Mouse (Mus musculus): ENCODE measurements around the gene Zfp870. TPM values are rescaled to one million over a fixed set of nuclear protein-coding genes. Genes with fewer than 3 reads are reported as not detected.

Gene Zfp870
- 10 to 100 TPM in 2 of 3 experiments, 1 to 10 TPM in 1; 9.1 to 12.9 (median 10.7) TPM for polyA plus RNA-seq (2017; shearing (Covaris generic))

DNA sequence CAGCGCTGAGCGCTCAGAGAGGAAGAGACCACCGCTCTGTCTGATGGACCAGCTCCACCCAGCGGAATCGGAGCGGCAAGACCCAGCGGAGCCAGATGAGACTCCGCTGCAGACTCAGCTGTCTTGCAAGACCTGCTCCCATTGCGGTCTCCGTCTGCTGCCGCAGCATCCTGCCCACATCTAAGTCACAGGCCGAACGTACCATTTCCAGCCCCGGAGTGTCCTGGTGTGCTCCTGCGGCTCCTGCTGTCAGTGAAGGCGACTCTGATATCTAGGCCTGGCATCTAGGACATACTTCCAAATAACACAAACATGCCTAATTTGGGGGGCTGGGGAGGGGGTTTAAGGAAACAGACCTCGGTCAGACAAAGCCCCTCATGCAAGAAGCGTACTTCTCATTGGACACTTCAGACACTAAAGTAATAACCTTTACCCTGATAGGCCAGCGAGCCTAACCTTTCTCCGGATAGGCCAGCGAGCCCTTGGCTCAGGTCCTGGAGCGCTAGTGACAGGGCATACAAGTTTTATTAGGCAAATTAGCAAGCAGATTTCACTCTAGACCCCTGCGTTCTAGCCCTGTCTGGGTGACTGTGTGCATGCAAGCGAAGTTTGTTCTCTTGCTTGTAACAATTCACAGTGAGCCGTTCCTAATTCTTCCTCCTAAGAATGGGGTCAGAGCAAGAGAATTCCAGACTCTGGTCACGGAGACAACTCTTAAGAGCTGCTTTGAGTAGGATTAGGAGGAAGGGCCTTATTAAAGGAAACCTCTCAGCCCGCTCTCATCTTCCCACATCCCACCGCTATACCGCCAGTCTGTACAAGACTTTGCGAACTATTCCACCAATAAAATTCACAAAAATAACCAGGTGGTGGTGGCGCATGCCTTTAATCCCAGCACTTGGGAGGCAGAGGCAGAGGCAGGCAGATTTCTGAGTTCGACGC, at the start of gene Zfp870:
Gene Zfp870, minus strand, starts transcription at position 404 of the 942 bp plus-strand sequence.
- ATAC-seq: peak; percentile 92

DNA sequence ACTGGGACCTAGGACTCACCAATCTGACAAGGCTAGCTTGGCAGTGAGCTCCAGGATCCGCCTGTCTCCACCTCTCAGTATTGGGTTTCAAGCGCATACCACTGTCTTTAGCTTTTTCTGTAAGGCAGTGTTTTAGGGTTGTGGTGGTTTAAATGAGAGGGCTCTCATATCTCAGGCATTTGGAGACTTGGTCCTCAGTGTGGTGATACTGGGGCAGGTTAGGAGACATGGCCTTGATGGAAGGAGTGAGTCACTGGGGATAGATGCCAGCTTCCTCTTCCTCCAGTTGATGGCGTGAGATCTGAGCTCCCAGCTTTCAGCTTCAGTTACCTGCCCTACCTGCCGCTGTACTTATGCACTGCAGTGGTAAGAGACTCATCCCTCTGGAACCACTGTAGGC, 48.4 kb upstream of the Zfp870 start:
- no peak for ATAC-seq

DNA sequence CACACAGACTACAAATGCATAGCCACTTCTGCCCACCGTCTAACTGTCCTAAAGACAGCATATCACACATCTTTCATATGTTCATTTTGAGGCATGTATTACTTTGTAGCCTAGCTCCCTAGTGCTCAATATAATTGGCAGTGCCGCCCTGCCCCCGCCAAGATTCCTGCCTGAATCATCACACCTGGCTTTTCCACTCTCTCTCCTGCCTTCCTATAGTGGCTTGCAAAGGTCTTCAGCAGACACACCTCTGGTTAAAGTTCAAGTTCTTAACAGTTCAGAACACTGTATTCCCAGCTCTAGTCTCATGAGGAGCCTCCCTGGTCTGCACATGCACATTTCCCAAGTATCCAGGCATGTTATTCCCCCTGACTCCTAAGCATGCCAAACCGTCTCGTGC, 36.4 kb upstream of the Zfp870 start:
- ATAC-seq: no peak

DNA sequence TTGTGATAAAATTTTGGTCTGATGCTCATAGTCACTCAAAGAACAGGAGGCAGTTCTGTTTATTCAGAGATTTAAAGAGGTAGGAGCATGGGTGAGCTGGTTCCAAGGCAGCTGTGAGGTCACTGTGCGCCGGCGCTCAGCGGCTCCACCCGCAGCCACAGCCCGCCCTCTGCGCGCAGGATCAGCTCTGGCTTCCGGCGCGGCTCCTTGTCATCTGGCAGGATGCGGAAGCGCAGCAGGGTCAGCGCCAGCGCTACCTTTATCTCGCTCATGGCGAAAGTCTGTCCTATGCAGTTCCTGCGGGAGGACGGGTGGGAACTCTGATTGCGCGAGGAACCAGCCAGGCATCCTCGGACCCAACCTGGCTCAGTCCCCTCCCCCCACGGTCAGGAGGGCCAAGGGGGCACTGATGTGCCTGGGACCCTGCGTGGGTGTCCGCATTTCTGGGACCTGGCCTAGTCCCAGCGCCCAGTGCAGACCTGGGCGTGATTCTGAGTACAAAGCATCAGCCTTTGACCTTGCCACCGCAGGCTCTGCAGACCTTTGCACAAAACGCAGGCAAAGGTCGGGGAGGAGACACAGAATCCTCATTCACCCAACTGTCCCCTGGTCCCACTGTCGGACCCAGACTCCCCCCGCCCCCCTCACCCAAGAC, 33.3 kb upstream of the Zfp870 start:
- ATAC-seq: peak; percentile 98

DNA sequence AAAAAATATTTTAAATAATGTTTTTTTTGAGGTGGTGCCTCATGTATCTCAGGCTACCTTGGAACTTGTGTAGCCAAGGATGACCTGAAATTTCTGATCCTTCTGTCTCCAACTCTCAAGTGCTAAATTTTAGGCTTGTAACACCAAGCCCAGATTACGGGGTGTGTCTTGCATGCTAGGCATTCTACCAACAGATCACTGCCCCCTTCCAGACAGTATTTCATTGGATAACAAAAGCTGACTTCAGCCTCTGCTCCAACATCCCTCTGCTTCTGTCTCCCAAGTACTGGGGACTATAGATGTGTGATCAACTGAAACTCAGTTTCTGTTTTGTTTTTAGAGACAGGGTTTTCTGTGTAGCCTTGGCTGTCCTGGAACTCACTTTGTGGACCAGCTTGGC, 32.2 kb upstream of the Zfp870 start:
- ATAC-seq: no peak

DNA sequence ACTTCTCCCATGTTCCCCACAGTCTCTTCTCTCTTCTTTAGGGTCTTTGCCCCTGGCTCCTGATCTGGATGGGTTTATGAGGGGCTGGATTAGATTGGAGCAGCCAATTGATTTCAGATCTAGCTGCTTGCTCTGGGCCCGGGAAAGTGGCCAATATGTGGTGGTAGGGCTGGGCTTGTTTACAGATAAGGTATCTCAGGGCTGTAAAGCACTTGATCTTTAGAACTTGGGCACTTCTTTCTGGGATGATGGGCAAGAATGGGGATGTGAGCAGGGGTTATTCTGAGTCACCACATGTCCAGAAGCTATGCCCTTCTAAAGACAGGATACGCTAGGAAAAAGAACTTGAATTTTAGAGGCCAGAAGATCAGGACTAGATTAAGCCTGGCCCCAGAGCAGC, 27.7 kb upstream of the Zfp870 start:
- no peak for ATAC-seq

DNA sequence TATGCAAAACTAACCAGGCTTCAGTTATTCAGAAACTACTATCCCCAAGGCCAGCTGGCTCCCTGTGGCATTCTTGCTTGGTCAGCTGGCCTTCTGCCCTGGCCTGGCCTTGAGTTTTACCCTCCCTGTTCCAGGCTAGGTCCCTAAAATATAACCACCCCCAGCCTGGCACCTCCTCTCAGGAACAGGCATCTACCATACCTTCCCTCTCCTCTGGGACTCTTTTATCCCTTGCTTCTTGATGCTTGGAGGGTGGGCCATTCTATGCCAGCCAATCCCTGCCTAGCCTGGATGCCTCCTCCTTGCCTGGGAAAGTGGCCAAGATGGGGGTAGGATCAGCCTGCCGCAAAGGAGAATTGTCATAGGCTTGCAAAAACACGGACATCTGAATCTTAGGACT, 25.7 kb upstream of the Zfp870 start, which contains the start of gene Cyp4f14:
Gene Cyp4f14, minus strand, starts transcription at position 212 of the 400 bp plus-strand sequence.
- ATAC-seq: no peak

DNA sequence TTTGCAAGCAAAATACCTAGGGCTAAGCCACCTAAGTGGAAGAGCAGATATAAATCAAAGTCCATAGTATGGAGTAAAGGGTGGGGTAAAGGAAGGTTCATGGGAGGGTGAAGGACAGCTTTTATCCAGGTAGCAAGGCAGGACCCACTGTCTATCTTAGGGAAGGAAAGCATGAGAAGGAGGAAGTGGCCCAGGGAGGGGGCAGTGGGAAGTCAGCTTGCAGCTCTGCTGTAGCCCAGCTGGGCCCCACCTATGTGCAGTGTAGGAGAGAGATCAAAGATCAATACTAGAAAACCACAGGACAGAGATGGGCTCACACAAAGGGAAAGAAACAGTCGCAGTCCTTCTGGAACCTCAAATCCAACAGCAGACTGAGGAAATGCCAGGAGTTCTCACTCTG, 24.6 kb upstream of the Zfp870 start:
- no peak for ATAC-seq

DNA sequence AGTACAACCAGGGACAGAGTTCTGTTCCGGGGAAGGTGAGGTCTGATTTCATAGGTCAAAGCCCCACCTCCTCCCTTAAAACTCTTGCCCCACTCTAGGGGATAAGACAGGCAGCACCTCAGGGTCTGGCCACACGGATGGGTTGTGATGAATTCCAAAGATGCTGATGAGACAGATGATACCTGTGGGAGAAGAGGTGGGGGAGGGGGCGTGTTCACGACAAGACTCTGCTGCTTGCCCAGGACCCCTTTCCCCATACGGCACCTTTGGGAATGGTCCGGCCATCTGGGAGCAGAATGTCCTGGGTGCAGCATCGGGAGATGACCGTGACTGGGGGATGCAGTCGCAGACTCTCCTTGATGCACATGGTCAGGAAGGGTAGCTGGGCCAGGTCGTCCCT, 14.7 kb upstream of the Zfp870 start:
- no peak for ATAC-seq

DNA sequence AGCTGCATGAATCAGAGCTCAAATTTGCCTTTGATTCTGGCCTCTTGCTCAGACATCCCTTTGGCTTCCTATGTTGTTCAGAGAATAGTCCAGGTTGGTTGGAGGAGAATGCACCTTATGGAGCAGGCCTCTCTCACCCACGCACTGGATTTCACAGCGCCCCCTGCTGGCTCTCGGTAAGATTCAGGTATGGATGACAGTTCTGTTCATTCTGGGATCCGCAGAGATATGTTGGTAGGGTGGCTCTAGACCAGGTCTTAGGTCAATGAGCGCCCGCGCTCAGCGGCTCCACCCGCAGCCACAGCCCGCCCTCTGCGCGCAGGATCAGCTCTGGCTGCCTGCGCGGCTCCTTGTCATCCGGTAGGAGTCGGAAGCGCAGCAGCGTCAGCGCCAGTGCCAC, 13.8 kb upstream of the Zfp870 start:
- no peak for ATAC-seq

DNA sequence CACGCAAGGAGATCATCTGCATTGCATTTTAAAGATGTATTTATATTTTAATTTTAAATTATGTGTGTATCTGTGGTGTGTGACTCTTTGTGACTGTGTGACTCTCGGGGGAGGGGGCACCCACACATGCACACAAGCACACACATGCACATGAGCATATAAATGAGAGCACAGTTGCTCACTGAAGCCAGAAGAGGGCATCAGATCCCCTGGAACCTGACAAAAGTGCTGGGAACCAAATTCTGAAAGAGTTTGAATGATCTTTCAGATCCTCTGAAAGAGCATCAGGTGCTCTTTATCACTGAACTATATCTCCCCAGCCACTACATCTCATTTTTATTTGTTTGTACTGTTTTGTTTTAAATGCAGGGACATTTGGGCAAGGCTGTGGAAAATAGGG, 13.0 kb upstream of the Zfp870 start:
- no peak for ATAC-seq

DNA sequence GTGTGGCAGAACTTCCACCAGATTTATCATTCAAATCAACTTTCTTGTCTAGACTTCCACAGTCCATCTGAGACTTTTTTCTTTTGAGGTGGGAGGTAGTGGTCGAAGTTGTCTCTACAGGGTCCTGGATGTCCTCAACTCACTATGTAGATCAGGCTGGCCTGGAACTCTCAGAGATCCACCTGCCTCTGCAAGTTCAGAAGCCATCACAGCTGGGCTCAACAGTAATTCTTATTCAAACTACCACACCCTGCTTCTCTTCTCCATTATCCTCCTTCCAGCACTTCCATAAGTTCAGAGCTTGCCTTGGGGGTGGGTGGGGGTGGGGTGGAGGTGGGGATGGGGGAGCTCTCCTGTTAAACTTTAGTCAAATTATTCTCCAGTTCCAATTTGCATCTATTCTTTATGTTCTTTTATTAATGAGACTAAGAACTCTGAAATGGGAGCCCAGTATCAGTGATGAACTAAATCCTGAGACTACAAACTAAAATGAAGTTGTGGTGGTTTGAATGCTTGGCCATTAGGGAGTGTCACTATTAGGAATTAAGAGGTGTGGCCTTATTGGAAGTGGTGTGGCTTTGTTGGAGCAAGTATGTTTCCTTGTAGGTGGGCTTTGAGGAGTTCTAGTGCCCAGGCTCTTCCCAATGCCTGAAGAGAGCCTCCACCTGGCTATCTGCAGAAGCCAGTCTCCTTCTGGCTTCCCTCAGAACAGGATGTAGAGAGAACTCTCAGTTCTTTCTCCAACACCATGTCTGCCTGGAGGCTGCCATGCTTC, 10.5 kb upstream of the Zfp870 start:
- no peak for ATAC-seq

DNA sequence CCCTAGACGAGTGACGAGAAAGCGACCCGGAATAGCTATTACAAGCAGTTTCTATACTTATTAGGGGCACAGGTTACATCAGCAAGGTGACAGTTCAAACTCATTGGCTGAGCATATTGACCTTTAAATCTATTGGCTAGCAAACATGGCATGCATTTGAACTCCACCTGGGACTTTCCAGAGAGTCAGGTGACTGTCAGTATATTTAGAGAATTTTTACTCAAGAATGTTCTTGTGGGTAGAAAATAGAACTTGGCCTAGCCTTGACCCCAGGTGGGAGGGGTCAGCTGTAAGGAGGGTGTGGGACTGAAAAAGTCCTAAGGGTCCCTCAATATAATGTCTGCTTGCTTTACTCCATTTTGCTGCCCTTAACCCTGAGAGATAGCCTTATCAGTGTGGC, 4.0 kb upstream of the Zfp870 start:
- ATAC-seq: no peak

DNA sequence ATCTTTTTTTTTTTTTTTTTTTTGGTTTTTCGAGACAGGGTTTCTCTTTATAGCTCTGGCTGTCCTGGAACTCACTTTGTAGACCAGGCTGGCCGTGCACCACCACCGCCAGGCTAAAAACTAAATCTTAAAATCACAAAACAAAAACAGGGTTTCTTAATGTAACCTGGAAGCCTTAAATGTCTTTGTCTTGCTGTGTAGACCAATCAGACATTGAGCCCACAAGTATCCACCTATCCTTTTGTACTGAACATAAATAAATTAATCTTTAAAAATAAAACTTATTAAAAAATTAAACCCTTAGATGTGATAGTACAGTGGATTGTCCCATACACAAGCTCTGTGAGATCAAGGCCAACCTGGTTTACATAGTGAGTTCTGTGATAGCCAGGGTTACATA, 2.5 kb upstream of the Zfp870 start:
- no peak for ATAC-seq

DNA sequence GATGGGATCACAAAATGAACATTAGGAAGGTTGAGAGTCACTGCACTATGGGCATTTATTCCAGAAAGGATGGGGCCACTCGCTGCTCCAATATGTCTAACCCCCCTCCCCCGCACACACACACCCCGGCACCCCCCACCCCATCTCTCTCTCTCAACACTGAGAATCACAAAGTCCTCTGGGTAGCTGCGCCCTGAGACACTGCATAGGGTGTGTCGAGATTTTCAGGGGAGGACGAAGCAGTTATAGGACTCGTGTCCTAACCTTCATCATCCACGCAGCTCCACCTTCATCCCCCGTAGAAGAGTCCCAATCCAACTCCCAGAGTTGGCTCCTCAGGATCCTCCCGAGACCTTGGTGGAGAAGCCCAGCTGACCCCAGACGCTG, 597 bp downstream of the Zfp870 start:
- ATAC-seq: peak; percentile 19

DNA sequence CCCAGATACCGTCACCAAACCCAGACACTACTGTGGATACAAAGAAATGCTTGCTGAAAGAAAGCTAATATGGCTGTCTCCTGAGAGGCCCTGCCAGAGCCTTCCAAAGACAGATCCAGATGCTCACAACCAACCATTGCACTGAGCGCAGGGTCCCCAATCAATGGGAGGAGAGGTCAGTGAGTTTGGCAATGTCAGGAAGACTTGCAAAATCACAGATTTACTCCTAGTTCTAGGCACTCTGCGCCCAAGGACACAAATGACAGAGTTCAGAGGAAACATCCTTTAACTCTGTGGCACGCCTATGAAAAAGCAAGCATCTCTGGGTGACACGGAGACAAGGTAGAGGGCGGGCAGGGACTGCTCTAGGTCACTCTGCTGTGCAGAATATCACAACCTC, 1.8 kb downstream of the Zfp870 start:
- no peak for ATAC-seq

DNA sequence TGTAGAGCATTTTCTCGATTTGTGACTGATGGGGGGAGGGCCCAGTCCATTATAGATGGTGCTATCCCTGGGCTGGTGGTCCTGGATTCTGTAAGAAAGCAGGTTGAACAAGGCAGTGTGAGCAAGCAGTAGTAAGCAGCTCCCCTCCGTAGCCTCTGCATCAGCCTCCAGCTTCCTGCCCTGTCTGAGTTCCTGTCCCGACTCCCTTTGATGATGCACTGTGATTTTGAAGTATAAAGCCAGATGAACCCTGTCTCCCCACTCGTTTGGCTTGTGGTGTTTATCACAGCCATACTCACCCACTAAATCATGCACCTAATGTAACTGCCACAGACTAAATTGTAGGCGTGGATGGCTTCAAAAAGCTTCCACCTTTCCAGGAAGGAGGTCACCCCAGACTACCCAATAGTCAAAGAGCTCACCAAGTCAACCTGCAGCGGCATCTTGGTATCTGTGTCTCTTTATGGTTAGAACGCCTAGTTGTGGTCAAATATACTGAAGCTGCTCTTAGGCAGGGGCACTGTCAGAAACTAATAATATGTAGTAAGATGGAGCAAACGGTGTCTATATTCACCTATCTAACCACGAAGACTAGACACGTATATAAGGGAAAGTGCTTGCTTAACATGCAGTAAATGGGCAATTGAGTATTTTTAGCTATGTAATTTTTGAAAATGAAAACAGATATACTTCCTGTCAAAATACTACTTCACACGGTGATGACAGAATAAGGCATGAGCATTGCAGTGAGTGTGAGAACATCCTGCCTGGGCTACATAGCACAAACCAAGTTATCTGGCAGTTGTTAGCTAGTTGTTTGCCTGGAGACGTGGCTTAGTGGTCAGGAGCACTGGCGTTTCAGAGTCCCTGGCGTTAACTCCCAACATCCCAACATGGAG, 10.9 kb downstream of the Zfp870 start:
- peak; percentile 77 for ATAC-seq

DNA sequence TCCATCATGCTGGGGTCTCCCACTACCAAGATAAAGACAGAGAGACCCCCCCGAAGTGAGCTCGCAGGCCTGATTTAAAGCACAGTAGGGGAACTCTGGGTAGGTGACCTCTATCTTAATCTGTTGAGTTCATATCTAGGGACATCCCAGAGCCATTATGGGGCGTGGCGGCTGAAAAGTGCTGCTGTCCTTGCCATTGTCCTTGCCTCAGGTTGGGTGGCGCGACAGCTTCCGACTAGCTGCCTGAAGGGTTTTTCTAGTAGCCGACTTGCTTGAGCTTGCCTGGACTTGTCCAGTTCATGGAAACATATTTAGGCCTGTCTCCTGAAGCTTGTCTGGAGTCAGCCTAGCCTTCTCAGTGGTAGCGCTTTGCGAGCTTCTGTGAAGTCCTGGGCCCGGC, 12.7 kb downstream of the Zfp870 start:
- no peak for ATAC-seq

DNA sequence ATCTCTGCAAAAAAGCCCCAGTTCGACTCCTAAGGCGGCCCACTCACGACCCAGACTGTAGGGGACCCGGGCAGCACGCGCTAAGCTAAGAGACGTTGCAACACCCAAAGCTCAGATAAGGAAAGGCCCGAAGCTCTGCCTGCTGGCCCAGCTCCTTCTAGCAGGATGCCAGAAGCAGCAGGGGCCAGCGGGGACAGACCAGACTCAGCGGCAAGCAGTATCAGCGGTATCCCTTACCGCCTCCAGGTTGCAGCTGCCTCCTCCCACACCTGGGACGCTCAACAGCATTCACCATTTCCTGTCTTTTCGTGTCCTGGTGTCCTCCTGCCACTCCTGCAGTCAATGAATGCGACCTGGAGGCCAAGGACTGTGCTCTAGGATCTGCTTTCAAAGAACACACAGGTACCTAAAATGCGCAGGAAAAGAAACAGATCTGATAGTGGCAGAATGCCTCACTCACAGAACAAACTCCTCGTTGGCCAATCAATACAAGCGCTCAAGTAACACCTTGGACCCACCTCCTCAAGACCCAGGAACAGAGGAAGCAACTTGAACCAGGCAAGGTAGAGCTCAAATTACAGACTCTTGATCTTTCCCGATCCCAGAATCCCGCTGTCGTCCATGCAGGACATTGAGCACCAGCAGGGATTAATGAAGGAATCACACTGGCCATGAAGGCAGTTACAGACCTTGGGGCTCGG, 13.8 kb downstream of the Zfp870 start:
- ATAC-seq: no peak

DNA sequence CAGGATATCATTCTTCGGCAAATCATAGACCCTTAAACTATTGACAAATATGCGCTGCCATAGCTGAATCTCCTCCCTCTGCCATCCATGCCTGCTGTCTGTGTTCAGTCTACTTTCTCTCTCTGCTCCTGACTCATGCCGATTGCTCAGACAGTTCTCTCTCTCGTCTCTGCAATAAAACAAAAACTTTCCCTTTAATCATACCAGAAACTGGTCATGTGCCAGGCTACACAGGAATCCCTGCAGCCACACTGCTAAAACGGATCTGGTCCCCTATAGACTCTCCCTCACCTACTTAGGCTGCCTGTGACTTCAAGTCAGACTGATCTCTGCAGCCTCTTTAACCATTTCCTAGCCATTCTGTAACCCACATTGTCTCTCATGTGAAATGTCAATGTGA, 18.7 kb downstream of the Zfp870 start:
- ATAC-seq: no peak

DNA sequence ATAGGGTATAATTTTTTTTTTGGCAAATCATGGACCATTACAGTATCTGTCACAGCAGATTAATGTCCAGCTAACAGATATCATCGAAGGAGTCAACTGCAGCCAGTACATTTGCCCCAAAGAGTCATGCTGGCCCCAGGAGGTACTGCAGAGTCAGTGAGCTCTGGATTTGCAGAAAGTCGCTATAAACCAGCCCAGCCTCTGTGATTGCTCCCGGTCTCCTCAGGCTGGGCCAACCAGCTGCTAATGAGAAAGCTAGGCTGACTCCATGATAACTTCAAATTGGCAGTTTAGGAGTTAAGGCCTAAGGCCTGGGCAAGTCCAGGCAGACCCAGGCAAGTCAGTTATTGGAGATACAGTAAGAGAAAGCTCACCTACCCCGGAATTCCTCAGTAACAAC, 19.4 kb downstream of the Zfp870 start:
- no peak for ATAC-seq

DNA sequence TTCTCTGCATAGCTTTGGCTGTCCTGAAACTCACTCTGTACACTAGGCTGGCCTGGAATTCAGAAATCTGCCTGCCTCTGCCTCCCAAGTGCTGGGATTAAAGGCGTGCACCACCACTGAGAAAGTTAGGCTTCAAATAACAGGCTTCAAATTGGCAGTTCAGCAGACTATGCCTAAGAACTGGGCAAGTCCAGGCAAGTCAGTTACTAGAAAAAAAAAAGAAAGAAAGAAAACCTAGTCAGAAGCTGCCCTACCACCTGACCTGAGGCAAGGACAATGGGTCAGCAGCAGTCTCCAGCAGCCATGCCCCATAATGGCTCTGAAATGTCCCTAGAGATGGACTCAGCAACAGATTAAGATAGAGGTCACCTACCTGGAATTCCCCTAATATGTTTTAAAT, 20.0 kb downstream of the Zfp870 start:
- ATAC-seq: no peak

Data from inflammation-experienced regulatory T-cells, adult 6 months (primary cell).